Mouse (Mus musculus) spleen, postnatal 4 days (tissue): ENCODE results near the gene Cts6.
"Not testable (repeated sequence)": the region's sequence is repeated elsewhere in the genome, so short reads cannot be mapped to it uniquely, and the experiment has no call there.

Source experiments
- DNase-seq, 2 experiments: peaks; one replicate each; pipeline ENCODE4 v3.0.0; 2022; ENCODE audit warnings: low spot score in 2 of 2

The Cts6 gene

DNA sequence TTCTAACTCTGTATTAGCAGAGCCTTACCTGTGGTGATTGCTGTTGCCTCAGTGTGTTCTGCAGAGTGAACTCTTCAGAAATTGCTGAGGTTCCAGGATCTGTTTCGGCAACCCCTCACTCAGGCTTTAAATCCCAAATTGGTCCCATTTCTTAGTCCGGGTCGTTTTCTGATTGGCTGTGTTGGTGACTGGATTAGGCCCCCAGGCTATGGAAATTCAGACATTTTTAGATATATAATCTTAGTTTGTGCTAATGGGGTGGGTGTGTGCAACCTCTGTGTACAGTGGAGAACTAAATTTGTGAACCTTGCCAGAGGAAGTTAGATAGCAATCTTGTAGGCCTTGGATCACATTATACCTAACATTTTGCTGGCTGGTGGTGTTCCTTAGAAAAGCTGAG, at the start of gene Cts6:
Cts6 (minus strand) TSS at position 101 of the 400 bp plus-strand sequence.
- DNase-seq, result no peak

DNA sequence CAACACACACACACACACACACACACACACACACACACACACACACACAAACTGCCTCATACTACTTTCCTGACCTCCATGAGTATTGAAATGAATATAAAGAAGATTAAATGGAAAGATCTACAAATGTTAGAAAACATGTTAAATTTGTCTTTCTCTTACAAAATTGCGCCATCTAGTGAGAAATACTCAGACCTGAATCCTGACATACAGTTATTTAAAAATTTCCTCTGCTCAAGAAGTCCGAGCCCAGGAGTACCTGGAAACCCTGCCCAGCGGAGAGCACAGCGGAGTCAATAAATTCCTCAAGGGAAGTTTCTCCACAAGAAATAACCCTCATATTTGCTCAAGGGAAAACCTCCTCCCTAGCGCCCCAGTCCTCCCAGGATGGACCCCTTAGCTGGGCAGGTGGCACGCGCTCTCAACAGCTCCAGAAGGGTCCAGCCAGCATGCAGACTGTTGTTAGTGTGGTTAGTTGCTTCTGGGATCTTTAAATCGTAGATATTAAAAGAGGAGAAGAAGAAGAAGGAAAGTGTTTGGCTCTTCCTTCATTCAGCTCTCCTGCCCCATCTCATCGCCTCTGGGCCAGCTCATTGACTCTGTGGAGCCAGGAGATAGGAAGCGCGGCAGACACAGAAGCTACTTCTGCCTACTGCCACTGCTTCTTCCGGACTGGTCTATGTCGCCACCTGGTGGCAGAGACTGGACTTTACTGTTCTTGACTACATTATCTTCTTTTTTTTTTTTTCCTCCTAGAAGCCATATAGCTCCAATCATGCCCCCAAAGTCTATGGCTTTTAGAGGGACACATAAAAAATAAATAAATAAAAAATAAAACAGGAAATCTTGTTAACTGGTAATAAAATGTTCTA, 38.1 kb upstream of the Cts6 start:
- peak; percentile 19 to 72 for DNase-seq

DNA sequence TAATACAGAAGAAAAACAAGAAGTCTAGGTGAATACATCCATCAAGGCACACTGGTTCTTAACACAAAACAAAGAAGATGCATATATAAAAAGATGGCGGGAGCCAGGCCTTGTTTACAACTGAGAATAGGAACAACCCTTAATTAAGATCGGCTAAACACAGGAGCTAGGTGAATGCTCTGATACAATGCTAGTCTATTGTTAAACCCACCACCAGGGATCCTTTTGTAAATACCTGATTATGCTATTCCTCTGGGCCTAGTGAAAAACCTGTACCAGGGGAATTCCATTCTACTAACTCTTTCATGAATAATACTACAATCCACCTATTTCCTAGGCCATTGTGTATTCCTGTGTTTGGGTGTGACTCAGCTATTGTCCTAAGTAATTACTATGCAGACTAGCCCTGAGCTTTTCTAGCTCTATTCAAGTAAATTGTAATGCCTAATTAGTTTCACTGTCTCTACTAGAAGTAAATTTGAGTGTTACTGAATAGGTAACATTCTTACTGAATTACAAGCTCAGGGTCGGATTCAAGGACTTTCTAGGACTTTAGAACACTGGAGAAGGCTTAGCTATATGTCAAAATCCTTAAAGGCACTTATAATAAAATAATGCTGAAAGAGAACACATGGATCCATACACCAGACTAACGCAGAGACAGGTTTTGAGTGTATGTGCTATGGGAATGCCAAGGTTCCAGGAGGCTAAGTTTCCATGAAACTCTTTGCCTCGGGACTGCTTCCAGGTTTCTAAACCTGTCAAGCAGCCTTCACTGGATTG, 17.9 kb downstream of the Cts6 start:
- DNase-seq, result not testable (repeated sequence)

DNA sequence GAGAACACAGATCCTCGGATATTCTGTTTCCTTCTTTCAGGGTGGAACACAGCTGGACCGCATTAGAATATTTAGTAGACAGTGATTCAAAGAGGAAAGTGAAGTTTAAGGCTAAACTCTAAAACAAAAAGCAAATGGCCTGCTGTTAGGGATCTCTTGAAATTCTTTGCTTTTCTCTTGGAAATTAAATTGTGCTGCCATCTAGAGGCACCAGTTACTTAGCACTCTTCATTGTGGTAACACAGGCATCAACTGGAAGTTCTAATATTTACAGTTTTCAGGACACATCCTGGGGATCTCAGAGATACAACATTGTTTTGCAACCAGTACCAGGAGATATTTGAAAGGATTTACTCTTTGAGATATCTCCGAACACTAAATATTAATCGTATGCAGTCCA, 38.6 kb downstream of the Cts6 start:
- no peak for DNase-seq

DNA sequence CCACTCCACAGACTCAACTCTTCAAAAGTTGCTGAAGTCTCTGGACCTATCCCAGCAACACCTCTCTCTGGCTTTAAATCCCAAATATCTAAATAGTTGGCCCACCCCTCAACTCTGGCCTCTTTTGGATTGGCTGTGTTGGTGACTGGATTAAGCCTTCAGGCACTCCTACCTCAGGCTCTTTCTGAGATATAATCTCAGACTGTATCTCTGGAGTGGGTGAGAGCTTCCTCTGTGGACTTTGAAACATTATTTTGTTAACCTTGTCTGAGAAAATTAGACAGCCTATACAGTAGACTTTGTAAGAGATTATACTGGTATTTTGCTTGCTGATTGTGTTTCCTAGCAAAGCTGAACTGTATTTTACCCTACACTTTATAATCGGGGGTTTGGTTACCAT, 39.1 kb downstream of the Cts6 start, which contains the start of gene Ctsr:
Ctsr (minus strand) TSS at position 101 of the 400 bp plus-strand sequence.
- no peak for DNase-seq
